Mouse (Mus musculus): ENCODE results near the gene Pnmt. TPM values are rescaled to one million over a fixed set of nuclear protein-coding genes. Genes with fewer than 3 reads are reported as not detected.

The Pnmt gene
- total and polyA plus RNA-seq, 2 experiments from 2014 or later: 4.2 TPM; not detected in 1

- peaks cover 12% of the 10 kb centered on the region for H3K4me1 ChIP-seq (ENCODE audit: control insufficient read depth, insufficient read depth)
- peaks cover 49% of the 10 kb centered on the region for H3K36me3 ChIP-seq (replicated peaks; ENCODE audit: control insufficient read depth, insufficient read depth, low read length)
- no peak overlapping the region for H3K4me3 ChIP-seq (ENCODE audit: low read depth, low read length)
- ATAC-seq (ENCODE audit: insufficient read depth, low read depth) (no peak), DNase-seq (ENCODE audit: low spot score) (no peak)
- 65% methylated on average over 10 of the region's 10 CpGs for WGBS
- no peak overlapping the region for H3K27ac ChIP-seq (ENCODE audit: low read depth)
- H3K27me3 ChIP-seq (ENCODE audit: control insufficient read depth, insufficient read depth, low read length): no peaks in the 10 kb centered on the region
- H3K9me3 ChIP-seq (replicated peaks; ENCODE audit: control insufficient read depth, low read length): no peaks in the 10 kb centered on the region
- H3K9ac ChIP-seq (replicated peaks; ENCODE audit: low read depth, low read length): no peak overlapping the region
- no peak for TF ChIP-seq CTCF (IDR thresholded peaks at IDR 0.05; ENCODE audit: low read depth)
- no peak for TF ChIP-seq EP300 (IDR thresholded peaks at IDR 0.05; ENCODE audit: low read depth)
- H3K4me2 ChIP-seq (ENCODE audit: low read depth, low read length): no peak overlapping the region
Observed at GRCm38 (mm10) chr11:98418939-98419547, 32.8 kb downstream of the Pnmt start.

DNA sequence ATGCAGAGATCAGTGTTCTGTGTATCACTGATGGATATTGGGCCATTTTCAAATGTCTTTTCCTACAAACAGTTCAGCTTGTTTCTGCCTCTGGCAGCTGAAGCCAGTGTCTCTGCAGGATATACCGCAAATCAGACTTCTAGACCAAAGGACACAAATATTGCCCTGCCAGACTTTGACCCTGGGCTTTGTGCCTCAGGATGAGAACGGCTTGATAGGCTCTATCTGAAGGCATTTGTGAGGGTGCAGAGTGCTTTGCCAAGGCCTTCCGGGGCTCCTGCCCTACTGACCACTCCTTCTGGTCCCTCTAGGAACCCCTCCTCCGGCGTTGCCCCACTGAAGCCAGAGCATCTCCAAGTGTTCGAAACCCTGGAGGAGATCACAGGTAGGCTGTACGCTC, 40.3 kb downstream of the Pnmt start:
- peaks cover 97% of the 10 kb centered on the region for H3K36me3 ChIP-seq (replicated peaks; ENCODE audit: control insufficient read depth, insufficient read depth, low read length)
- H3K4me3 ChIP-seq (ENCODE audit: low read depth, low read length): no peak overlapping the region
- no peaks in the 10 kb centered on the region for H3K9me3 ChIP-seq (replicated peaks; ENCODE audit: control insufficient read depth, low read length)
- H3K27me3 ChIP-seq (ENCODE audit: control insufficient read depth, insufficient read depth, low read length): no peaks in the 10 kb centered on the region
- no peak for ATAC-seq (ENCODE audit: insufficient read depth, low read depth)
- TF ChIP-seq EP300 (IDR thresholded peaks at IDR 0.05; ENCODE audit: low read depth): no peak
- no peak for TF ChIP-seq CTCF (IDR thresholded peaks at IDR 0.05; ENCODE audit: low read depth)
- no peak for DNase-seq (ENCODE audit: low spot score)
- no peaks in the 10 kb centered on the region for H3K4me1 ChIP-seq (ENCODE audit: control insufficient read depth, insufficient read depth)
- WGBS: 93% methylated on average over 7 of the region's 7 CpGs
- H3K27ac ChIP-seq (ENCODE audit: low read depth): no peak overlapping the region
- H3K9ac ChIP-seq (replicated peaks; ENCODE audit: low read depth, low read length): no peak overlapping the region
- no peak overlapping the region for H3K4me2 ChIP-seq (ENCODE audit: low read depth, low read length)

- H3K4me1 ChIP-seq (ENCODE audit: control insufficient read depth, insufficient read depth): no peaks in the 10 kb centered on the region
- TF ChIP-seq EP300 (IDR thresholded peaks at IDR 0.05; ENCODE audit: low read depth) (no peak), CTCF (IDR thresholded peaks at IDR 0.05; ENCODE audit: low read depth) (no peak)
- WGBS: 78% methylated on average over 5 of the region's 5 CpGs
- ATAC-seq (ENCODE audit: insufficient read depth, low read depth): no peak
- H3K36me3 ChIP-seq (replicated peaks; ENCODE audit: control insufficient read depth, insufficient read depth, low read length): peaks cover 95% of the 10 kb centered on the region
- no peak for DNase-seq (ENCODE audit: low spot score)
- H3K27me3 ChIP-seq (ENCODE audit: control insufficient read depth, insufficient read depth, low read length): no peaks in the 10 kb centered on the region
- no peak overlapping the region for H3K4me3 ChIP-seq (ENCODE audit: low read depth, low read length)
- H3K9ac ChIP-seq (replicated peaks; ENCODE audit: low read depth, low read length): no peak overlapping the region
- H3K4me2 ChIP-seq (ENCODE audit: low read depth, low read length): no peak overlapping the region
- no peaks in the 10 kb centered on the region for H3K9me3 ChIP-seq (replicated peaks; ENCODE audit: control insufficient read depth, low read length)
- no peak overlapping the region for H3K27ac ChIP-seq (ENCODE audit: low read depth)
Observed at GRCm38 (mm10) chr11:98428436-98428835, 42.2 kb downstream of the Pnmt start.

DNA sequence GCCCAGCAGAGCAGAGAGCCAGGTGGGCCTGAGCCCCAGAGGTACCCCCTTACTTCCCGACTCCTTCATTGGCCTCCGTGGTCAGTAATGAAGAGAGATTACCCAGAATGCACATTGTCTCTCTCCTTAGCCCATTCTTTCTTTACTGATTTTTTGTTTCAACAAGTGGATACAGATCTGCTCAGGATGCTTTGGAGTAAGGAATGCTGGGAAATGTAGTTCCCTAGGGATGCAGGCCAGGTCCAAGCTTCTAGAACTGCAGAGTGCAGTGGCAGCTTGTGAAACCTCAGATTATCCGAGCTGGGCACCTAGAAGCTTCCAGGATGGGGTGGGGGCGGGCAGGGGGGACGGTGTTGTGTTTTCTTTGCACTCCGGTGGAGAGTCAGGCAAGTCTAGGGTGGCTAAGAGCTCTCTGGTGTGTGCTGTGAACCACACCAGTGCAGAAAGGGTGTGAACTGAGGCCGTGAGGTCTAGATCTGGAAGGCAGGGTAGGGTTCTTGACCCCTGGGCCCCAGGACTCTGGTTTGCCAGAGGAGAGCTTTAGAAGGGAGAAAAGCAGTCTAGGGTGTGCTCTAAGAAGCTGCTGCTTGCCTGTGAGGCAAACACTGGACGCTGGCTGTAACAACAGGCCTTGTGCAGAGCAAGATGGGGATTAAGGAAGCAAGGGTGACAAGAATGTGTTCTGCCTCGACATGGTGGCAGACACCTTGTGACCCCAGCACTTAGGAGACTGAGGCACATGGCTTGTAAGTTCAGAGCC, 45.7 kb downstream of the Pnmt start:
- H3K9ac ChIP-seq (replicated peaks; ENCODE audit: low read depth, low read length): no peak overlapping the region
- no peaks in the 10 kb centered on the region for H3K9me3 ChIP-seq (replicated peaks; ENCODE audit: control insufficient read depth, low read length)
- no peak overlapping the region for H3K4me2 ChIP-seq (ENCODE audit: low read depth, low read length)
- H3K4me3 ChIP-seq (ENCODE audit: low read depth, low read length): no peak overlapping the region
- no peak for ATAC-seq (ENCODE audit: insufficient read depth, low read depth)
- DNase-seq (ENCODE audit: low spot score): no peak
- WGBS: 75% methylated on average over 9 of the region's 9 CpGs
- no peaks in the 10 kb centered on the region for H3K4me1 ChIP-seq (ENCODE audit: control insufficient read depth, insufficient read depth)
- no peak overlapping the region for H3K27ac ChIP-seq (ENCODE audit: low read depth)
- H3K36me3 ChIP-seq (replicated peaks; ENCODE audit: control insufficient read depth, insufficient read depth, low read length): peaks cover 93% of the 10 kb centered on the region
- TF ChIP-seq EP300 (IDR thresholded peaks at IDR 0.05; ENCODE audit: low read depth) (no peak), CTCF (IDR thresholded peaks at IDR 0.05; ENCODE audit: low read depth) (no peak)
- no peaks in the 10 kb centered on the region for H3K27me3 ChIP-seq (ENCODE audit: control insufficient read depth, insufficient read depth, low read length)

- Histone ChIP-seq H3K36me3 (replicated peaks; ENCODE audit: control insufficient read depth, insufficient read depth, low read length) (peaks cover 55% of the 10 kb centered on the region), H3K4me2 (ENCODE audit: low read depth, low read length) (no peak overlapping the region), H3K9me3 (replicated peaks; ENCODE audit: control insufficient read depth, low read length) (no peaks in the 10 kb centered on the region), H3K4me1 (ENCODE audit: control insufficient read depth, insufficient read depth) (peaks cover 8% of the 10 kb centered on the region), H3K9ac (replicated peaks; ENCODE audit: low read depth, low read length) (no peak overlapping the region), H3K4me3 (ENCODE audit: low read depth, low read length) (no peak overlapping the region), H3K27ac (ENCODE audit: low read depth) (no peak overlapping the region), H3K27me3 (ENCODE audit: control insufficient read depth, insufficient read depth, low read length) (no peaks in the 10 kb centered on the region)
- TF ChIP-seq CTCF (IDR thresholded peaks at IDR 0.05; ENCODE audit: low read depth): no peak
- no peak for TF ChIP-seq EP300 (IDR thresholded peaks at IDR 0.05; ENCODE audit: low read depth)
- ATAC-seq (ENCODE audit: insufficient read depth, low read depth) (no peak), DNase-seq (ENCODE audit: low spot score) (no peak)
- 84% methylated on average over 9 of the region's 9 CpGs for WGBS
Observed at GRCm38 (mm10) chr11:98435723-98436122, 49.5 kb downstream of the Pnmt start.

Measured in heart, postnatal 0 days (tissue).